Mouse (Mus musculus) adrenal gland, postnatal 25 days (tissue): ENCODE data around the gene Peak1. TPM values are rescaled to one million over a fixed set of nuclear protein-coding genes. Genes with fewer than 3 reads are reported as not detected.
A peak's percentile ranks its signal among the peaks of the same experiment; 100 is the strongest.
"Not testable (repeated sequence)": the region's sequence is repeated elsewhere in the genome, so short reads cannot be mapped to it uniquely, and the experiment has no call there.

Experiments
- DNase-seq: peaks from one replicate; pipeline ENCODE4 v3.0.0; 2021; ENCODE audit warnings: mixed read lengths
- long read RNA-seq: library from polyadenylated mRNA; stranded (forward); transcript quantifications from one replicate; pipeline ENCODE4 v2.0.0, GENCODE M21; 2021
- total RNA-seq: library from RNA; stranded (reverse); gene quantifications from 2 replicates; pipeline ENCODE4 v1.2.3, GENCODE M21; 2021

Peak1 gene
- 61.1 and 64.9 TPM in 2 replicates for total RNA-seq
- long read RNA-seq, transcript Peak1-202 (1 exons, 1,352 nt) = major isoform, 5 of 5 reads
- long read RNA-seq, partial matches to known transcripts = 0 of 5 reads
- long read RNA-seq, other reads (novel, unspliced or antisense) = 0 of 5 reads

- peak; percentile 99 for DNase-seq
Observed at GRCm38 (mm10) chr9:56417948-56418737, at the start of gene Peak1, which contains the start of gene Hmg20a. Peak1 (minus strand) TSS chr9:56418067. Hmg20a (plus strand) TSS chr9:56418609.

GRCm38 (mm10) chr9:56466251-56466650 lies 48.4 kb upstream of the Peak1 start:
- DNase-seq = no peak

- peak; percentile 15 for DNase-seq
Observed at GRCm38 (mm10) chr9:56464863-56465654, 47.2 kb upstream of the Peak1 start.

GRCm38 (mm10) chr9:56463686-56464515 lies 46.0 kb upstream of the Peak1 start:
- DNase-seq = no peak

GRCm38 (mm10) chr9:56463046-56463445 lies 45.2 kb upstream of the Peak1 start:
- no peak for DNase-seq

- peak; percentile 18 for DNase-seq
Observed at GRCm38 (mm10) chr9:56462606-56463005, 44.7 kb upstream of the Peak1 start.

- no peak for DNase-seq
Observed at GRCm38 (mm10) chr9:56460987-56461386, 43.1 kb upstream of the Peak1 start.

GRCm38 (mm10) chr9:56456426-56456825 lies 38.6 kb upstream of the Peak1 start:
- no peak for DNase-seq

GRCm38 (mm10) chr9:56453038-56453815 lies 35.4 kb upstream of the Peak1 start:
- DNase-seq = no peak

GRCm38 (mm10) chr9:56451570-56451969 lies 33.7 kb upstream of the Peak1 start:
- DNase-seq = no peak

- no peak for DNase-seq
Observed at GRCm38 (mm10) chr9:56439699-56440098, 21.8 kb upstream of the Peak1 start.

- not testable (repeated sequence) for DNase-seq
Observed at GRCm38 (mm10) chr9:56437300-56437892, 19.5 kb upstream of the Peak1 start.

GRCm38 (mm10) chr9:56435821-56436526 lies 18.1 kb upstream of the Peak1 start:
- no peak for DNase-seq

GRCm38 (mm10) chr9:56424861-56425260 lies 7.0 kb upstream of the Peak1 start:
- DNase-seq = no peak

GRCm38 (mm10) chr9:56421991-56422390 lies 4.1 kb upstream of the Peak1 start:
- no peak for DNase-seq

GRCm38 (mm10) chr9:56420892-56421601 lies 3.2 kb upstream of the Peak1 start:
- no peak for DNase-seq

- DNase-seq = no peak
Observed at GRCm38 (mm10) chr9:56420236-56420635, 2.4 kb upstream of the Peak1 start.

GRCm38 (mm10) chr9:56418738-56419239 lies 922 bp upstream of the Peak1 start:
- DNase-seq = peak; percentile 64

- peak; percentile 88 for DNase-seq
Observed at GRCm38 (mm10) chr9:56417415-56417947, 386 bp downstream of the Peak1 start.
